Mouse (Mus musculus) kidney, embryonic 16.5 days (tissue): ENCODE results near the gene Mfrp. TPM values are rescaled to one million over a fixed set of nuclear protein-coding genes. Genes with fewer than 3 reads are reported as not detected.
A peak's percentile ranks its signal among the peaks of the same experiment; 100 is the strongest.

Experiments
- ATAC-seq: fragments of 200-750 bp; cut with Nextera tagmentation; 2 replicates; pipeline ENCODE4 v1.8.0; 2017; ENCODE audit warnings: moderate TSS enrichment; ENCODE audit not compliant: low FRiP score, low TSS enrichment
- H3K27ac ChIP-seq: fragments of 300-500 bp; sonication (generic); 2 replicates; pipeline ENCODE4 v1.5.1; 2014; ENCODE audit warnings: low read length
- H3K27me3 ChIP-seq: fragments of 300-500 bp; sonication (generic); 2 replicates; pipeline ENCODE4 v1.6.1; 2014; ENCODE audit warnings: low read length, control low read depth, mixed read lengths; ENCODE audit not compliant: insufficient read depth
- H3K36me3 ChIP-seq: fragments of 300-500 bp; sonication (generic); 2 replicates; pipeline ENCODE4 v1.6.1; 2014; ENCODE audit warnings: low read length, control low read depth, mixed read lengths; ENCODE audit not compliant: insufficient read depth
- H3K4me1 ChIP-seq: fragments of 300-500 bp; sonication (generic); 2 replicates; pipeline ENCODE4 v1.6.1; 2014; ENCODE audit warnings: low read length, control low read depth, mixed read lengths; ENCODE audit not compliant: insufficient read depth
- H3K4me2 ChIP-seq: fragments of 300-500 bp; sonication (generic); replicated peaks from 2 replicates; pipeline ENCODE4 v1.6.1; 2014; ENCODE audit warnings: low read depth, low read length
- H3K4me3 ChIP-seq: fragments of 300-500 bp; sonication (generic); 2 replicates; pipeline ENCODE4 v1.5.1; 2014; ENCODE audit warnings: mild to moderate bottlenecking, low read length
- H3K9ac ChIP-seq: fragments of 300-500 bp; sonication (generic); replicated peaks from 2 replicates; pipeline ENCODE4 v1.6.1; 2014; ENCODE audit warnings: low read length
- H3K9me3 ChIP-seq: fragments of 300-500 bp; sonication (generic); 2 replicates; pipeline ENCODE4 v1.6.1; 2016; ENCODE audit warnings: low read length, control low read depth
- WGBS: fragments of 180-500 bp; shearing (Covaris S2); extraction: QIAGEN DNeasy Blood & Tissue Kit; methylation state at CpG from one replicate; pipeline ENCODE4 v1.1.7; 2014; 5-methylcytosine and 5-hydroxymethylcytosine counted together
- polyA plus RNA-seq: library from polyadenylated mRNA; unstranded; fragments of >200 nt; fragmentation: Nextera tagmentation; extraction: Ambion mirVana; gene quantifications from 2 replicates; pipeline ENCODE4 v1.2.1, GENCODE M21; 2015

The Mfrp gene
- polyA plus RNA-seq, 1 experiment from 2014 or later: 0.25 TPM

DNA sequence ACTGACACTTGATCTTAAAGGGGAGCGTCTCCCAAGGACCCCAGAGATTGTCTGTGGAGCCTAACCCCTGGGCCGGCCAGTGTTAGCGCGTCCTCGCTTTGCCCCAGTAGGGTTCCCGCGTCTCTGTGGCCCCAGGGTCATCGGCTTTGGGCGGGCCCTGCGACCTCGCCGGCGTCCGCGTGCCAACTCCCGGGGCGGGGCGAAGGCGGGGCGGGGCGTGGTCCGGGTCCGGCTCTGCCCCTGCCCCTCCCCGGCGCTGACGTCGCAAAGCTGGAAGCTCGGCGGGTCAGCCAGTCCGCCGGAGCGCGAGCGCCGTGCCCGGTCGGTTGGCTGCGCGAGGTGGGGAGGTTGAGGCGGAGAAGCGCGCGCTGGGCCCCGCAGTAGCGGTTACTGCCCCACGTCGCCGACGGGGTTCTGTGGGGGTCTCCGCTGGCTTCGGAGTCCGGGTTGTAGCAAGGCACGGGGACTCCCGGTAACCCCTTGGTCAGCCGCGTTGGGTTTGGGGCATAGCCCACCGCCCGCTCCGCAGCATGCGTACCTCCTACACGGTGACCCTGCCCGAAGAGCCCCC, 16.8 kb upstream of the Mfrp start:
- Histone ChIP-seq H3K27me3 (0 out of 2 replicates have a peak, but pooled peaks cover 3% of the 10 kb centered on the region), H3K4me1 (peaks cover 74% of the 10 kb centered on the region), H3K4me3 (peak overlapping the region; percentile 60), H3K36me3 (no peaks in the 10 kb centered on the region), H3K9me3 (no peaks in the 10 kb centered on the region), H3K27ac (peak overlapping the region; percentile 66; the same call in 1 of the 2 replicates), H3K9ac (peak overlapping the region; percentile 73), H3K4me2 (peak overlapping the region; percentile 91)
- WGBS: 0% methylated on average over 54 of the region's 62 CpGs
- ATAC-seq: peak; percentile 61

DNA sequence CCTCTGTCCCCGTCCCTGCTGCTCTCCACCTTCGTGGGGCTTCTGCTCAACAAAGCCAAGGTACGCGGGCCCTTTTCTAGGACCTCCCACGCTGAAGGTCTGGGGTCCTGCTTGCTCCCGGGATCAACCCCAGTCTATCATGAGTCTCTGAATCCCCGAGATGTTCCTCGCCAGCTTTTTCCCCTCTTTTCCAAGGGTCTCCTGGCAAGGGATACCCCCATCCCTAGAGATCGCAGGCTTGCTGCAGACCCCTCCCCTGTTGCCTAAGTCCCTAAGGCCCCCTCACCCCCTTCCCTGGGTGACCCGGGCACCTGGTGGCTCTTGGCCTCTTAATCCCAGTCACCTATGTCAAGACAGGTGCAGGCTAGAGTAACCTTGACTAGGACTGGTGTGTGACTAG, 16.3 kb upstream of the Mfrp start:
- H3K4me2 ChIP-seq: peak overlapping the region; percentile 91
- no peaks in the 10 kb centered on the region for H3K9me3 ChIP-seq
- H3K36me3 ChIP-seq: no peaks in the 10 kb centered on the region
- peaks cover 69% of the 10 kb centered on the region for H3K4me1 ChIP-seq
- H3K4me3 ChIP-seq: peak overlapping the region; percentile 60
- 0 out of 2 replicates have a peak, but pooled peaks cover 3% of the 10 kb centered on the region for H3K27me3 ChIP-seq
- 5% methylated on average over 10 of the region's 10 CpGs for WGBS
- H3K9ac ChIP-seq: peak overlapping the region; percentile 73
- ATAC-seq: no peak; the same call in 1 of the 2 replicates
- H3K27ac ChIP-seq: no peak overlapping the region

DNA sequence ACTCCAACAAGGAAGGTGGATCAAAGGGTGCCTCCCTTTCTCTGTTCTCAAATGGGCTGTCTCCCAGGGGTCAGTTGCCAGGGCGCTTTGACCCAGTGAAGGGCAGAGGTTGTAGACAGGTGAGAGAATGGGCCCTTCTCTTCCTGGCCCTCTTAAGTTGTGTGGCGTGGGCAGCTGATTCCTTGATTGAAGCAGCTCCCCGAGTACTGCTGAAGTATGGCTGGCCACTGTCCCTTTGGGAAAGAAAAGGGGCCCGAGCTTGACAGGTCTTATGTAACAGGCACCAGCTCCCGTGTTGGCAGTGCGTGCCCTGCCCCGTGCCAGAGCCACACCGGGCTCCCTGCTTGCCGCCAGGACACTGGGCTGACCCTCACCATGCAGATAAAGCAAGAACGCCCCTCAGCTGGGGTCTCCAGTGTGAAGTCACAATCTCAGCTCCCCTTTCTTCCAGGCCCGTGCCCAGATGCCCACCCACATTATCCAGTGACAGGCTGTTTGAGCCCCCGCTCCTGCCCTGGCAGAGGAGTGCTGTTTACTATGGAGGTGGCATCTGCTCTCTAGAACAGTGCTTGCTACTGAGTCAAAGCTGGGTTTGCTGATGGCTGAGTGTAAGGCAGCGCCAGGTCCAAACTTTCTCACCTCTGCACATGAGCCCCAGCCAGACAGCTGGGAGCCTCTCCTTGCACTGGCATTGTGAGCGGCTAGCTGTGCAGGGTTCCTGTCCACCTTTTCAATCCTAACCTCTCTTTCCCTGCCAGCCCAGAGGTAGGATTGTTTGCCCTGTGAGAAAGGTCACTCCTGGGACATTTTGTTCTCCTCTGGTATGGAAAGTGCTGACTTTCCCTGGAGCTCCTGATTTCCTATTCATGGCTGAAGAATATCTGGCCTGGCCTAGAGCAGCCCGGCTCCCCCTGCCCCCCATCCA, 15.5 kb upstream of the Mfrp start:
- H3K27me3 ChIP-seq: 0 out of 2 replicates have a peak, but pooled peaks cover 3% of the 10 kb centered on the region
- H3K4me2 ChIP-seq: peak overlapping the region; percentile 91
- H3K4me3 ChIP-seq: peak overlapping the region; percentile 60
- no peaks in the 10 kb centered on the region for H3K36me3 ChIP-seq
- peak overlapping the region; percentile 25 for H3K27ac ChIP-seq
- peak overlapping the region; percentile 73 for H3K9ac ChIP-seq
- H3K4me1 ChIP-seq: peaks cover 64% of the 10 kb centered on the region
- no peak for ATAC-seq
- H3K9me3 ChIP-seq: no peaks in the 10 kb centered on the region
- WGBS: 67% methylated on average over 15 of the region's 15 CpGs

DNA sequence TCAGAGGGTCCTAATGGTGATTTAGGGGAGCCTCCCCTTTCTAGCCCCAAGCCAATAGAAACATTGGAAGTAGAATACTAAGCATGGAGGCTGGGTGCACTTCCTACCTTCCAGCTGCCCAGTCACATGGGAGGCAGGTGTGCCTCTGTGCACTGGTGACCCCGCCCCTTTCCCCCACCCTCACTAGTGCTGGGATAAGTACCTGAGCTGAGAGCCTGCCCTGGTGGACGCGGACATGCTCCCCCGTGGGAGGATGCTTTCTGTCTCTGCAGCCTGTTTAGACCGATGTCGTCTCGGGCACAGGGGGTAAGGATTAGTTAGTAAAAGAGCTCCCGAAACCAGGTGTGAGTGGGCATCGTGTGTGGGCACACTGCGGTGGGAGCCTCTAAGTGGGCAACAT, 14.6 kb upstream of the Mfrp start:
- Histone ChIP-seq H3K4me3 (peak overlapping the region; percentile 7; the same call in 1 of the 2 replicates), H3K9me3 (no peaks in the 10 kb centered on the region), H3K27ac (no peak overlapping the region), H3K27me3 (0 out of 2 replicates have a peak, but pooled peaks cover 3% of the 10 kb centered on the region), H3K9ac (peak overlapping the region; percentile 9; the same call in 1 of the 2 replicates), H3K4me2 (peak overlapping the region; percentile 36), H3K4me1 (peaks cover 57% of the 10 kb centered on the region), H3K36me3 (peaks cover 9% of the 10 kb centered on the region)
- 47% methylated on average over 10 of the region's 10 CpGs for WGBS
- no peak for ATAC-seq

DNA sequence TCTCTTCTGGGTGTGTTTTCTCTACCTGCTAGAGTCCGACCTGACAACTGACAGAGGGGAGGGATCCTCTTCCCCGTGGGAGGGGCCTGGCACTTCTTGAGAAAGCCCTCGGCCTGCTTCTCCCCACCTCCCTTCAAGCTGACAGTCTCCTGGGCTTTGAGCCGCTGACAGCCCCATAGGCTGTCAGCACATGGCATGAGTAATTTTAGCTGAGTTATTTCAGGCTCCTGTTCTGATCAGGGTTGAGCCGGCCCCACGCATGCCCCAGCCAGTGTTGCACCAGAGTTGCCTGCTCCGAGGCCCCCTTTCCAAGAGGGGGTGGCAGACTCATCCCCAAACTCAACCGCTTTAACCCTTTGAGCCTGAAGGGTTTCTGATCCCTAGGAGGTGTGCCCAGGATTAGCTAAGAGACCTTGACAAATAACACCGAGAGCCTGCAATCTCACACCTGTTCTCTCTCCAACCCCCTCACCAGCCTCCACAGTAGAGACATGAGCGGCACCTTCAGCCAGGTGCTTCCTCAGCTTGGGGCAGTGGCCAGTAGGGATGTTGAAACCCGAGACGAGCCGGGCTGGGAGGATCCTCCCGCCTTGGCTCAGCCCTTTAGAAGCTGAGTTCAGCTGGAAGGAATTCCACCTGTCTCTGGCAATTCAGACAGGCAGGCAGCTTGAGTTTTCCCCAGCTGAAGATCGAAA, 13.6 kb upstream of the Mfrp start:
- Histone ChIP-seq H3K9me3 (no peaks in the 10 kb centered on the region), H3K27me3 (0 out of 2 replicates have a peak, but pooled peaks cover 3% of the 10 kb centered on the region), H3K36me3 (peaks cover 14% of the 10 kb centered on the region), H3K9ac (peak overlapping the region; percentile 9; the same call in 1 of the 2 replicates), H3K4me1 (peaks cover 57% of the 10 kb centered on the region), H3K27ac (peak overlapping the region; percentile 17; the same call in 1 of the 2 replicates), H3K4me3 (peak overlapping the region; percentile 4), H3K4me2 (peak overlapping the region; percentile 36)
- WGBS: 10% methylated on average over 15 of the region's 15 CpGs
- ATAC-seq: no peak

DNA sequence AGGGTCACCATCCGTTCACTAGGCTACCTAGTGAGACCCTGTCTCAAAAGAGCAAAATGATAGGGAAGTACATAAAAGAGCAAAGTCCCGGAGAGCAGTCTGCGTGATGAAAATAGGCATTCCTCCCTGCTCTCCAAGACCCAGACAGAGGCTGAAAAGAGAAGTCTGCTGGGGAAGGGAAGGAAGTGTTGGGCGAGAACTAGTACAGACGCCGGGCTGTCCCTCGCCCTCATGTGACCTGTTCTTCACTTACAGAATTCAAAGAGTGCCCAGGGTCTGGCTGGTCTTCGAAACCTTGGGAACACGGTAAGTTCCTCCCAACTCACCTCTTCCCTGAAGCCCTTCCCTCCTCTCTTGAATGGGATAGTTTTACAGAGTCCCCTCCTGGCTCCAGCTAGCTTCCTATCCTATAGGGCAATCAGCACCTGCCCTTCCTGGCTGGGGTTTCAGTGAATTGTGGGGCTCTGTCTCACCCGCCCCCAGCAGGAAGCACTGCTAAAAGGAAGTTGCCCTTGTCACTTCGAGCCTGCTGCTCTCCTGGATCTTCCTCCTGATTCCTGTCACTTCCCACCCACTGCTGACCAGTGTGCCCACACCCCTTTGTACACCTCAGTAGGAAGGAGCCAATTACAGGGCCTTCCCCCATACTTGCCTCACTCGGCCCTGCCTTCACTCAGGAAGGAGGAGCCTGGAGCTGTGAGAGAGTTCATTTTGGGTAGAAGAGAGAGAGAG, 12.5 kb upstream of the Mfrp start:
- Histone ChIP-seq H3K9ac (no peak overlapping the region), H3K4me1 (peaks cover 51% of the 10 kb centered on the region), H3K27me3 (no peaks in the 10 kb centered on the region), H3K36me3 (peaks cover 17% of the 10 kb centered on the region), H3K27ac (no peak overlapping the region), H3K4me3 (no peak overlapping the region), H3K9me3 (no peaks in the 10 kb centered on the region), H3K4me2 (no peak overlapping the region)
- ATAC-seq: no peak
- WGBS: 51% methylated on average over 12 of the region's 12 CpGs

DNA sequence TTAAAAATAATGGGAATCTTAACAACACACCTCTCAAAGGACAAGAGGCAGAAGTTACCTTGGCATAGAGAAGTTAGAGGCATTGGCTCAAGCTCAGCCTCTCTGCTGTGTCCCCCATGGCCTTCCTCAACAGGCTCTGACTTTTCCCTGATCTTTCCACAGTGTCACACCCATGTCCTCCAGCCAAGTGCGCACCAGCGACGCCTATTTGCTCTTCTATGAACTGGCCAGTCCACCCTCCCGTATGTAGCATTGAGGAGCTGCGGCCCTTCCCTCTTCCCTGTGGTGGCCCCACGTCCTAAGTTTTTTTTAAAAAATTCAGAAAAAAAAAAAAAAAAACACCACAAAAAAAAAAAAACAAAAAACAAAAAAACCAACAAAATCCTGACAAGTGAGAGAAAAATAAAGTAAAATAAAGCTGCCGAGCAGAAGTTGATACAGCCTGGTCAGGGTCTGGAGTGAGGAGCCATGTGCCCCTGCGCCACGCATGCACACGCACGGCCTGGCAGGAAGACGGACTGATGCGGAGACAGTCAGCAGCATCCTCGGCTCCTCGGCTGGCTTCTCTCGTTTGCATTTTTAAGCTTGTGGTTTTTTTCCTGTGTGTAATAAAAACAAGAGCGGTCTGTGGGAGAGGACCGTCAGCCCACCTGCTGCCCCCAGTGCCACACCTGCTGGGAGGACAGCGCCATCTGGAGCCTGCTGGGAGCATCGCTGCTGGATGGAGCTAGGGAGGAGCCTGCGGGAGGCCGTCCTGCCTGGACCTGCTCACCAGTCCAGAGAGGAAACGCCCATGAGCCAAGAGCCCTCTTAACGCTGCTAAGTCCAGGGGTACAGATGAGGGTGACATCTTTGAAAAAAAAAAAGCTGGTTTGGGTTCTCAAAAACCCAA, 7.7 kb upstream of the Mfrp start:
- no peak overlapping the region for H3K4me3 ChIP-seq
- no peak overlapping the region for H3K9ac ChIP-seq
- peaks cover 17% of the 10 kb centered on the region for H3K36me3 ChIP-seq
- H3K27me3 ChIP-seq: no peaks in the 10 kb centered on the region
- peaks cover 17% of the 10 kb centered on the region for H3K4me1 ChIP-seq
- ATAC-seq: peak; percentile 76
- H3K27ac ChIP-seq: no peak overlapping the region
- H3K4me2 ChIP-seq: peak overlapping the region; percentile 26
- no peaks in the 10 kb centered on the region for H3K9me3 ChIP-seq
- WGBS: 36% methylated on average over 24 of the region's 24 CpGs

DNA sequence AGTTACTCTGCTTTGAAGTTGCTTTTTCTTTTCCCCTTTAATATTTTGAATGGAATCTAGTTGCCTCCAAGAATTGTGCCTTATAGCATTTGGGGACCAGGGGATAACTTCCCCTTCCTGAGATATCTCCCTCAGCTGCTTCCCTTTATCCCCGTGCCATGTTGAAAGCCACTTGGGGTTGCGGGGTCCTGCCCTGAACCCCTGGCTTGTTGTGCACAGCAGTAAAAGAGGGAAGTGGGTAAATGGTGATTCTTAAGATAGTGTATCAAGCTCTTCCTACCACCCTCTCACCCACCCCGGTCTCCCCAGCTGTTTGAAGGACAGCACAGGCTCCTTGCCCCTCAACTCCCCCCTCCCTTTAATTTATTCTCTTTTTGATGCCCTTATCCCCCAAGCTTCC, 6.8 kb upstream of the Mfrp start:
- Histone ChIP-seq H3K4me3 (no peak overlapping the region), H3K4me2 (no peak overlapping the region), H3K9me3 (no peaks in the 10 kb centered on the region), H3K9ac (no peak overlapping the region), H3K27me3 (no peaks in the 10 kb centered on the region), H3K36me3 (peaks cover 17% of the 10 kb centered on the region), H3K4me1 (peaks cover 8% of the 10 kb centered on the region; the same call in 1 of the 2 replicates), H3K27ac (no peak overlapping the region)
- ATAC-seq: no peak
- 77% methylated on average over 3 of the region's 3 CpGs for WGBS
